Mouse (Mus musculus) embryonic stem cell, embryonic (primary cell): ENCODE results near the gene Ntrk1.

Source experiments
- CTCF ChIA-PET, 4 experiments: fragments of 300-600 bp in 2 of 4; fragments of 350-600 bp in 2 of 4; sonication (Branson Sonifier 250); formaldehyde crosslinking; loops; one replicate each; lab custom pipeline; 2022; ENCODE audit warnings: inconsistent platforms in 2 of 4; lab: Charles Lee
- POLR2A ChIA-PET, 4 experiments: fragments of 300-600 bp in 2 of 4; fragments of 350-600 bp in 2 of 4; sonication (Branson Sonifier 250); formaldehyde crosslinking; loops; one replicate each; lab custom pipeline; 2022; ENCODE audit warnings: antibody characterized with exemption in 4 of 4, inconsistent platforms in 1 of 4; lab: Charles Lee

Gene Ntrk1

GRCm38 (mm10) chr3:87768844-87769243, 26.1 kb downstream of the Ntrk1 start:
- CTCF ChIA-PET, result interaction anchor here (0.6 to 5.5 kb wide), 54 partner anchors 8 to 381 kb away, joined by 3 to 64 read pairs (median 5); partner anchors contain the start of genes Lrrc71 (in 4 of the 4), Ntrk1 (in 3 of the 4), Nes (in 1 of the 4) and Prcc (in 1 of the 4)
- POLR2A ChIA-PET, result interaction anchor here in 3 of 4 experiments (0.6 to 2.0 kb wide), 12 partner anchors 10 to 374 kb away, joined by 3 to 5 read pairs (median 3); partner anchors contain the start of genes Lrrc71 (in 1 of the 3), Mef2d (in 1 of the 3) and Nes (in 1 of the 3)

DNA sequence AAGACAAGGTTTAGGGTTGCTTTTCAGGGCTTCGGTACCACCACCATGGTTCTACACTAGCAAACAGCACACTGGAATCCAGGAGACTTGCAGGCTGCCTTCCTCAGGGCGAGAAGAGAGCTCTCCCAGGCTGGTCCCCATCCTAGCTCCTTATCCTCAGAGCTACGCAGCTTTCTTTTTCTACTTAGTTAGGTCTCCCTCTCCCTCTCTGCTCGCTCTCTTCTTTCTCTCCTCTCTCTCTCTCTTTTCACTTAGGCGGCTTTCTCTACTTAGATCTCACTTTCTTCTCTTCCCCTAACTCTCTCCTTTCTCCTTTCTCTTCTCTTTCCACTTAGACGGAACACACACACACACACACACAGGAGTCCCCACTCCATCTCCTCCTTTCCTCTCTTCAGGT, 26.5 kb downstream of the Ntrk1 start:
- ChIA-PET POLR2A (interaction anchor here in 3 of 4 experiments (0.6 to 2.0 kb wide), 12 partner anchors 10 to 374 kb away, joined by 3 to 5 read pairs (median 3); partner anchors contain the start of genes Lrrc71 (in 1 of the 3), Mef2d (in 1 of the 3) and Nes (in 1 of the 3)), CTCF (interaction anchor here (0.6 to 5.5 kb wide), 54 partner anchors 8 to 306 kb away, joined by 3 to 64 read pairs (median 4); partner anchors contain the start of genes Lrrc71 (in 4 of the 4), Ntrk1 (in 3 of the 4), Nes (in 1 of the 4) and Prcc (in 1 of the 4))

GRCm38 (mm10) chr3:87767764-87768163, 27.2 kb downstream of the Ntrk1 start:
- POLR2A ChIA-PET, result interaction anchor here in 2 of 4 experiments (0.9 to 1.3 kb wide), 5 partner anchors 19 to 110 kb away, joined by 3 to 5 read pairs (median 3); no protein-coding TSS in a partner anchor
- CTCF ChIA-PET, result interaction anchor here (0.6 to 5.5 kb wide), 30 partner anchors 7 to 307 kb away, joined by 3 to 64 read pairs (median 6); partner anchors contain the start of genes Lrrc71 (in 3 of the 4), Ntrk1 (in 2 of the 4) and Prcc (in 1 of the 4)

DNA sequence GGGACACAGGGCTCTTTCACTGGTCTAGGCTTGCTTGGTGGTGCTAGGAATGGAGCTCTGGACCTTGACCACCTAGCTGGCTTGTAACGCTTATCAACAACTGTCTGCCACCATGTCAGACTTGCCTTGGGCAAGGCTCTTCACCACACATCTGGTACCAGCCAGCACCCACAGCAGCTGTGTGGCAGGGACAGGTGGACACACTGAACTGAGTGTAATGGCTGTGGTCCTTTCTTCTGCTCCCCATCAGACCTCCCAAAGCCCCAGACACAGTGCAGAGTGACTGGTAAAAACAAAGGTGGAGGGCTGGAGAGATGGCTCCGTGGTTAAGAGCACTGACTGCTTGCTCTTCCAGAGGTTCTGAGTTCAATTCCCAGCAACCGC, 28.7 kb downstream of the Ntrk1 start:
- CTCF ChIA-PET, result interaction anchor here in 2 of 4 experiments (0.6 to 2.4 kb wide), 6 partner anchors 10 to 235 kb away, joined by 3 to 16 read pairs (median 6); no protein-coding TSS in a partner anchor

DNA sequence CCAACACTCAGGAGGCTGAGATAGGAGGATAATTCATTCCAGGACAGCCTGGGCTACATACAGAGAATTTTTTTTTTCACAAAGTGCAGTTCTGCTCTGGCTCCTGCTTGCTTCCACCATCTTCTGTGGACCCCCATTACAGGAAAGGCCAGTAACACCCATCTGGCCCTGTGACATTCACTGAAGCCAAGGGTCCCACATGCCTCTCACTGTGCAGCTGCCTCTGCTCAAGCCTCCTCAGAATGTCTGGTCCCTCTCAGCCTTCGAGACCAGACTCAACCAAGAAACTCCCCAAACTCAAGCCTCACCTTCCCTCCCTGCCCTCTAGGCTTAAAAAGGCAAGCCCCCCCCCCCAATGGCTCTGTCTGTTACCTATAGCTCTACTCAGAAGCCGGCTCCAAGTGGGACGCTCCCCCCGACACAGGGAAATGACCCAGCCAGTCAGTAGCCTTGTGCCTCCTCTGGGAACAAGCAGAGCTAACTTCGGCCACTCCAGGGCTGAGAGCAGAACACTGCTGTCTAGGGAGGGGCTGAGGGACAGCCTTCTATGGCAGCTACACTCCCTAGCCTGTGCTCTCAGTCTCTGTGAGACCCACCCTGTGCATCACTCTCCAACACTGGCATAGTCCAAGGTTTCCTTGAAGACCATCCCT, 29.2 kb downstream of the Ntrk1 start:
- POLR2A ChIA-PET, result interaction anchor here in 3 of 4 experiments (0.8 to 1.6 kb wide), 5 partner anchors 10 to 205 kb away, joined by 3 to 5 read pairs (median 3); partner anchors contain the start of genes Nes (in 1 of the 3) and Ntrk1 (in 1 of the 3)
- CTCF ChIA-PET, result interaction anchor here in 2 of 4 experiments (0.6 to 2.4 kb wide), 12 partner anchors 10 to 235 kb away, joined by 3 to 16 read pairs (median 5); partner anchors contain the start of gene Lrrc71 (in 2 of the 2)

More for the DNA sequence above, 28.7 kb downstream of the Ntrk1 start:
- POLR2A ChIA-PET, result interaction anchor here in 2 of 4 experiments (0.8 to 1.6 kb wide), 3 partner anchors 10 to 205 kb away, joined by 3 to 5 read pairs (median 3); partner anchors contain the start of gene Nes (in 1 of the 2)

DNA sequence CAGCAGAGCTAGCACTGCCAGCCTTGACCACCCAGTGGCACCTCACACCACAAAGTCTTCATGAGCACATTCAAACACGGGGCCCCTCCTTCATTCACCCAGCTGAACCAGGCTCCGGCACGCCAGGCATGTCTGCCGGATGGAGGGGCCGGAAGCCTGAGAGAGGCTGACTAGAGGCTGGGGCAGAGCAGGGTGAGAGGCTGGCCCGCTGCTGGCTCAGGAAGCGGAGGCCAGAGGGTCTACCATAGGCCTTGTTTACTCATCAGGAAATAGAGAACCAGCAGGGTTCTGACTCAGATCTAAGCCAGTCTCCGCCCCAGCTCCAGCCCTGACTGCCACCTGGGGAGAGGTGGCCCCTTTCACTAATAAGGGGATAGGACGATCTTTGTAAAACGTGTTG, 29.9 kb downstream of the Ntrk1 start:
- CTCF ChIA-PET, result interaction anchor here (0.6 to 2.4 kb wide), 16 partner anchors 8 to 205 kb away, joined by 3 to 16 read pairs (median 5); partner anchors contain the start of gene Lrrc71 (in 2 of the 4)
- POLR2A ChIA-PET, result interaction anchor here in 3 of 4 experiments (1.2 to 1.6 kb wide), 4 partner anchors 9 to 206 kb away, joined by 3 to 5 read pairs (median 3); partner anchors contain the start of genes Nes (in 1 of the 3) and Ntrk1 (in 1 of the 3)

- POLR2A ChIA-PET, result interaction anchor here in 1 of 4 experiments (1.2 kb wide), 1 partner anchor 8 kb away, joined by 3 read pairs; no protein-coding TSS in a partner anchor
- CTCF ChIA-PET, result interaction anchor here (0.7 to 2.4 kb wide), 16 partner anchors 8 to 222 kb away, joined by 3 to 16 read pairs (median 5); partner anchors contain the start of gene Lrrc71 (in 2 of the 4)
These were observed 30.5 kb downstream of the Ntrk1 start for GRCm38 (mm10) chr3:87764506-87764905.

DNA sequence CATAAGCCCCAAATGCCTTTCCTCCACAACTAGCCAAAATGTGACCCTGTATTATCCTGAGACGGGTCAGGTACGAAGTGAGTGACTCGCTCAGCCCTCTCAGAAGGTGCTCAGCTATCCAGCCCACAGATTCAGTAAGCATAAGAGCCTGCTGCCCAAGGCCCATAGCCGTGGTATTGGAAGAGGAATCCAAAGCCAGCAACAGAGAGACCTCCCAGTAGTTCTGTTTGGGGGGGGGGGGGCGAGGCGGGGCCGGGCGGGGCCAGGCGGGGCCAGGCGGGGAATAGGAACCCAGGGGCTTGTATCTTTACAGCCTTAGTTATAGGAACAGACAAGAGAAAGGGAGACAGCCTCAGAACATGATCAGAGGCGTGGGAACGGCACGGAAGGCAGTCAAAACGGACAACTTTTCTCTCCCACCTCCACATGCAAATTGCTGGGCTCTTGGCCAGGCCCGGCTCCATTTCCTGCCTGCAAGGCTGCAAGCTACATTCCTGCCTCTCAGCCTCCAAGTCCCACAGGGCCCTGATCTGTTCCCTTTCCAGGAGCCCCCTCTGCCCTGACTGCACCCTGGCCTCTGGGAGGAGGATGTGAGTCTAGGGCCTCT, 31.2 kb downstream of the Ntrk1 start:
- CTCF ChIA-PET, result interaction anchor here in 3 of 4 experiments (0.7 to 1.5 kb wide), 6 partner anchors 10 to 223 kb away, joined by 3 to 14 read pairs (median 4); no protein-coding TSS in a partner anchor
- POLR2A ChIA-PET, result no interaction called here

GRCm38 (mm10) chr3:87763202-87763601, 31.8 kb downstream of the Ntrk1 start:
- ChIA-PET POLR2A (no interaction called here), CTCF (interaction anchor here in 3 of 4 experiments (0.6 to 1.5 kb wide), 5 partner anchors 75 to 240 kb away, joined by 3 to 5 read pairs (median 4); no protein-coding TSS in a partner anchor)

GRCm38 (mm10) chr3:87761408-87762375, 33.3 kb downstream of the Ntrk1 start:
- ChIA-PET CTCF (interaction anchor here in 2 of 4 experiments (0.6 to 2.0 kb wide), 11 partner anchors 8 to 466 kb away, joined by 3 to 12 read pairs (median 4); partner anchors contain the start of gene Lrrc71 (in 2 of the 2)), POLR2A (interaction anchor here in 2 of 4 experiments (0.6 to 0.7 kb wide), 3 partner anchors 88 to 969 kb away, joined by 3 to 4 read pairs (median 4); no protein-coding TSS in a partner anchor)

GRCm38 (mm10) chr3:87758641-87759040, 36.3 kb downstream of the Ntrk1 start:
- POLR2A ChIA-PET, result interaction anchor here in 3 of 4 experiments (0.9 to 1.2 kb wide), 4 partner anchors 10 to 12 kb away, joined by 3 to 4 read pairs (median 4); partner anchors contain the start of gene Lrrc71 (in 1 of the 3)
- CTCF ChIA-PET, result interaction anchor here (0.6 to 5.3 kb wide), 12 partner anchors 10 to 254 kb away, joined by 3 to 60 read pairs (median 4); partner anchors contain the start of genes Lrrc71 (in 1 of the 4) and Ntrk1 (in 1 of the 4)

GRCm38 (mm10) chr3:87756488-87756887, 38.5 kb downstream of the Ntrk1 start:
- ChIA-PET POLR2A (interaction anchor here in 3 of 4 experiments (1.1 to 1.4 kb wide), 6 partner anchors 8 to 125 kb away, joined by 3 to 5 read pairs (median 3); no protein-coding TSS in a partner anchor), CTCF (interaction anchor here (0.5 to 5.3 kb wide), 56 partner anchors 8 to 795 kb away, joined by 3 to 64 read pairs (median 5); partner anchors contain the start of genes Nes (in 2 of the 4) and Ntrk1 (in 1 of the 4))

DNA sequence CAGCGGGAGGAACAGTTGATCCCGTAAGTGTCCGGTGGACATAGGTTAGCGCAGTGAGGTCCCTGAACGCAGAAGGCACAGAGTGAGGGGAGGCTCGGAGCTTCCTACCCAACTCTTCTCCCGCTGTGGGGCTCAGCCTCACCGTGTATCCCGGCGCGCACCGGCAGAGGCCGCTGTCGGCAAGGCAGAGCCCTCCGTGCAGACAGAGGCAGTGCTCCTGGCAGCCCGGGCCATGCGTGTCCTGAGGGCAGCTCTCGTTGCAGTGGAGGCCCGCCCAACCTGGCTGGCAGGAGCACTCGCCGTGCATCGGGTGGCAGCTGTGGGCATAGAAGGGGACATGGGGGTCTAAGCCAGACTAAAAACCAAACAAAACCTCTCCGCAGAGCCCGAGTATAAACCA, 39.0 kb downstream of the Ntrk1 start:
- CTCF ChIA-PET, result interaction anchor here (0.5 to 5.3 kb wide), 81 partner anchors 9 to 794 kb away, joined by 3 to 64 read pairs (median 4); partner anchors contain the start of genes Nes (in 2 of the 4), Arhgef11 (in 1 of the 4), Bcan (in 1 of the 4) and Ntrk1 (in 1 of the 4)
- POLR2A ChIA-PET, result interaction anchor here in 3 of 4 experiments (0.5 to 1.6 kb wide), 10 partner anchors 9 to 306 kb away, joined by 3 to 5 read pairs (median 3); no protein-coding TSS in a partner anchor

DNA sequence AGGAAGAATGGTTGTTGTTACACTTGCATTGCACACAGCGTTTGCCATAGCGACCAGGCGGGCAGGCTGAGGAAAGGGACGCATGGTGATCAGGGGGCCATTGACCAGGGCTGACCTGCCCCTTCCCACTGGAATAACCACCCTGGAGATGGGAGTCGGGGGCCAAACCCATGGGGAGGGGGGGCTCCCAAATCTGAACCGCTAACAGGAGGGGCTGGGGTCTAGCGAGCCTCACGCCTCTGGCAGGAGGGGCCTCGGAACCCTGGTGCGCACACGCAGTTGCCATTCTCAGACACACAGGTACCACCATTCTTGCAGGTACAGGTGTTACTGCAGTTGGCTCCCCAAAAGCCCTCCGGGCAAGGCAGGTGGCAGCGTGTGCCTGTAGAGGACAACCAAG, 41.1 kb downstream of the Ntrk1 start:
- POLR2A ChIA-PET, result no interaction called here
- CTCF ChIA-PET, result interaction anchor here in 2 of 4 experiments (0.6 to 1.9 kb wide), 4 partner anchors 15 to 187 kb away, joined by 4 to 5 read pairs (median 4); no protein-coding TSS in a partner anchor

DNA sequence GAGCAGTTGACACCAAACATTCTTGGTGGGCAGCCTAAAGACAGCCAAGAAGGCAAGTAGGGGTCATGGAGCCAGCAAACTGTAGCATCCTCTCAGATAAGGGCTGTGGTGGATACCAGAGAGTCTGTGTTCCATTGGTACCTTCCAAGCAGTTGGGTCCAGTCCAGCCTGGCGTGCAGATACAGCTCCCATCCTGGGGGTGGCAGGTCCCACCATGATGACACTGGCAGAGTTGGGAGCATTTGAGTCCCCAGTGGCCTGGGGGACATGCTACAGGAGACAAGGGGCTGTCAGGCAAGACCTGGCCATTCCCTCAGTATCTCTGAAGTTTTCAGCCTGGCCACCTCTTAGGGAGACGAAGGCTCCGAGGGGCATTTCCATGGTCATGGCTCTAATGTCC, 42.4 kb downstream of the Ntrk1 start:
- POLR2A ChIA-PET, result interaction anchor here in 2 of 4 experiments (0.8 to 1.5 kb wide), 2 partner anchors 43 to 107 kb away, joined by 3 to 6 read pairs; no protein-coding TSS in a partner anchor
- CTCF ChIA-PET, result interaction anchor here in 3 of 4 experiments (0.6 to 1.9 kb wide), 3 partner anchors 16 to 100 kb away, joined by 4 to 9 read pairs (median 5); no protein-coding TSS in a partner anchor
